Mouse (Mus musculus) heart, embryonic 14.5 days (tissue): ENCODE results near the gene Pcdh9. TPM values are rescaled to one million over a fixed set of nuclear protein-coding genes. Genes with fewer than 3 reads are reported as not detected.

Experiments used
- ATAC-seq: fragments of 200-750 bp; cut with Nextera tagmentation; 2 replicates; pipeline ENCODE4 v1.8.0; 2017; ENCODE audit warnings: low read depth, moderate TSS enrichment; ENCODE audit not compliant: insufficient number of reproducible peaks, insufficient read depth, low FRiP score
- H3K27ac ChIP-seq, 2 experiments: fragments of 200-500 bp in 1 of 2; fragments of 300-500 bp in 1 of 2; sonication (generic) in 1 of 2; replicated peaks in 1 of 2; 2 replicates each; pipeline ENCODE4 v1.5.1; 2012 to 2014; ENCODE audit warnings: low read depth in 2 of 2, low read length in 2 of 2, control low read depth in 1 of 2, mild to moderate bottlenecking in 1 of 2, mixed read lengths in 1 of 2; ENCODE audit not compliant: control insufficient read depth in 1 of 2, insufficient read depth in 1 of 2
- H3K27me3 ChIP-seq: fragments of 300-500 bp; sonication (generic); 2 replicates; pipeline ENCODE4 v1.6.1; 2014; ENCODE audit warnings: mild to moderate bottlenecking, low read length, control low read depth; ENCODE audit not compliant: control insufficient read depth, insufficient read depth
- H3K36me3 ChIP-seq: fragments of 300-500 bp; sonication (generic); 2 replicates; pipeline ENCODE4 v1.6.1; 2014; ENCODE audit warnings: mild to moderate bottlenecking, control low read depth, low read length, mixed read lengths; ENCODE audit not compliant: control insufficient read depth, insufficient read depth
- H3K4me1 ChIP-seq, 2 experiments: fragments of 200-500 bp in 1 of 2; fragments of 300-500 bp in 1 of 2; sonication (generic) in 1 of 2; 2 replicates each; pipeline ENCODE4 v1.6.1; 2012 to 2014; ENCODE audit warnings: low read length in 2 of 2, control low read depth in 1 of 2, mixed read lengths in 1 of 2; ENCODE audit not compliant: control insufficient read depth in 2 of 2, insufficient read depth in 2 of 2
- H3K4me2 ChIP-seq: fragments of 300-500 bp; sonication (generic); 2 replicates; pipeline ENCODE4 v1.6.1; 2014; ENCODE audit warnings: mild to moderate bottlenecking, low read length
- H3K4me3 ChIP-seq, 2 experiments: fragments of 200-500 bp in 1 of 2; fragments of 300-500 bp in 1 of 2; sonication (generic) in 1 of 2; 2 replicates each; pipeline ENCODE4 v1.5.1; 2012 to 2014; ENCODE audit warnings: low read length in 2 of 2, mild to moderate bottlenecking in 2 of 2, control low read depth in 1 of 2, low read depth in 1 of 2, moderate library complexity in 1 of 2; ENCODE audit not compliant: control insufficient read depth in 1 of 2, insufficient read depth in 1 of 2
- H3K9ac ChIP-seq: fragments of 300-500 bp; sonication (generic); 2 replicates; pipeline ENCODE4 v1.6.1; 2014; ENCODE audit warnings: mild to moderate bottlenecking, low read length
- H3K9me3 ChIP-seq: fragments of 300-500 bp; sonication (generic); 2 replicates; pipeline ENCODE4 v1.6.1; 2016; ENCODE audit warnings: low read length, control low read depth; ENCODE audit not compliant: control insufficient read depth
- WGBS: fragments of 180-500 bp; shearing (Covaris S2); extraction: QIAGEN DNeasy Blood & Tissue Kit; methylation state at CpG from one replicate; pipeline ENCODE4 v1.1.7; 2014; 5-methylcytosine and 5-hydroxymethylcytosine counted together
- polyA plus RNA-seq: library from polyadenylated mRNA; unstranded; fragments of >200 nt; fragmentation: Nextera tagmentation; extraction: Ambion mirVana; gene quantifications from 2 replicates; pipeline ENCODE4 v1.2.1, GENCODE M21; 2014

The Pcdh9 gene
- polyA plus RNA-seq, 1 experiment from 2014 or later, result 8.1 TPM

DNA sequence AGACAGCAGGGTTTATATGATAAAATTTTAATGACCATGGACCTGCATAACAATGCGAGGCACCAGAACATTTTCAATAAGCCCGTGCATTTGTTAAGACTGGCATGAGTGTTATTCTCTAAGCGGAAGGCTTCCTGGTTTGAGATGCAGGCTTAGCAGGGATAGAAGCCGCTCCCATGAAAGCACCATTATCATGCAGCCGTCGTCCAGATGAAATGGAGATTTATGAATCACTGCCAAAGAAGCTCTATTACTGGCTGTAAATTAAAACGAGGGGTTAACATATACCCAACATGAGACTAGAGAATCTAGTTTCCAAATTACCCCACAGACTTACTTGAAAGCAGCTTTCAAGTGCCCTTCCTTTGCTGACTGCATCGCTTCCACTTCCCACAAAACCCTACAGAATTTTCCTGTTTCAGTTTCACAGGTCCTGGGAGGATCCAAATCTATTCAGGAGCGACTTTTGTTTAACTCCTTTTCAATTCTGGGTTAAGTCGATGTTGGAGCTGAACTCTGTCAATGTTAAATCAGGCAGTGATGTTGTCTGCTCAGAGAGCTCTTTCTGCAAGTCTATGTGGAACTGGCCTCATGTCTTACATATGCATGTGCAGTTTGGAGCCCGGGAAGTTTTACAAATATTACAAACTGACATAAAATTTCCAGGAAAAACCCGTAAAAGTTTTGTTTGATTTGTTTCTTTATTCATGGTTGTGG, 188.9 kb downstream of the Pcdh9 start:
- 57% methylated on average over 12 of the region's 12 CpGs for WGBS
- H3K36me3 ChIP-seq, result no peaks in the 10 kb centered on the region
- H3K4me1 ChIP-seq, result no peaks in the 10 kb centered on the region
- no peak overlapping the region for H3K9ac ChIP-seq
- H3K9me3 ChIP-seq, result no peaks in the 10 kb centered on the region
- H3K4me3 ChIP-seq, result no peak overlapping the region
- ATAC-seq, result no peak
- H3K4me2 ChIP-seq, result no peak overlapping the region
- no peak overlapping the region for H3K27ac ChIP-seq
- H3K27me3 ChIP-seq, result no peaks in the 10 kb centered on the region

GRCm38 (mm10) chr14:93700916-93701315, 189.6 kb downstream of the Pcdh9 start:
- Histone ChIP-seq H3K4me2 (no peak overlapping the region), H3K27ac (no peak overlapping the region), H3K9me3 (no peaks in the 10 kb centered on the region), H3K27me3 (no peaks in the 10 kb centered on the region), H3K4me1 (no peaks in the 10 kb centered on the region), H3K9ac (no peak overlapping the region), H3K4me3 (no peak overlapping the region), H3K36me3 (no peaks in the 10 kb centered on the region)
- 76% methylated on average over 1 of the region's 1 CpGs for WGBS
- no peak for ATAC-seq

DNA sequence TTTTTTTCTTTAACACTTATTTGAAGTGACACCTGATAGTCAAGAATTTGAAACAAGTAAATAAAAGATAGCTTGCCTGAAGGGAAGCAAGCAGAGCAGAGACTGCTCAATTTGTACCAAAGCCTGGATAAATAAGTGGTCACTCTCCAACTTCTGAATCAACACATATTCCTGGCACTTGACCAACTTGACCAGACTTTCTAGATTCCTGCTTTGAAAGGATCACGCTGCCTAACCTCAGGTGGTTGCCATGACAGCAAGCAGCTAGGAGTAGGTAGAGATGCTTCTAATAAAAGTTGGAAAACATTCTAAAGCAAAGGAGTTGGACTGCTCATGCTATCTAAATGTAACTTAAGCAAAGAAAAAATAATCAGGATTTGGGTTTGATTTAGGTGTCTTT, 205.8 kb downstream of the Pcdh9 start:
- Histone ChIP-seq H3K27ac (no peak overlapping the region), H3K4me3 (no peak overlapping the region), H3K4me1 (no peaks in the 10 kb centered on the region), H3K4me2 (no peak overlapping the region), H3K27me3 (no peaks in the 10 kb centered on the region), H3K36me3 (no peaks in the 10 kb centered on the region), H3K9me3 (peaks cover 7% of the 10 kb centered on the region; the same call in 1 of the 2 replicates), H3K9ac (no peak overlapping the region)
- 44% methylated on average over 1 of the region's 1 CpGs for WGBS
- ATAC-seq, result no peak

DNA sequence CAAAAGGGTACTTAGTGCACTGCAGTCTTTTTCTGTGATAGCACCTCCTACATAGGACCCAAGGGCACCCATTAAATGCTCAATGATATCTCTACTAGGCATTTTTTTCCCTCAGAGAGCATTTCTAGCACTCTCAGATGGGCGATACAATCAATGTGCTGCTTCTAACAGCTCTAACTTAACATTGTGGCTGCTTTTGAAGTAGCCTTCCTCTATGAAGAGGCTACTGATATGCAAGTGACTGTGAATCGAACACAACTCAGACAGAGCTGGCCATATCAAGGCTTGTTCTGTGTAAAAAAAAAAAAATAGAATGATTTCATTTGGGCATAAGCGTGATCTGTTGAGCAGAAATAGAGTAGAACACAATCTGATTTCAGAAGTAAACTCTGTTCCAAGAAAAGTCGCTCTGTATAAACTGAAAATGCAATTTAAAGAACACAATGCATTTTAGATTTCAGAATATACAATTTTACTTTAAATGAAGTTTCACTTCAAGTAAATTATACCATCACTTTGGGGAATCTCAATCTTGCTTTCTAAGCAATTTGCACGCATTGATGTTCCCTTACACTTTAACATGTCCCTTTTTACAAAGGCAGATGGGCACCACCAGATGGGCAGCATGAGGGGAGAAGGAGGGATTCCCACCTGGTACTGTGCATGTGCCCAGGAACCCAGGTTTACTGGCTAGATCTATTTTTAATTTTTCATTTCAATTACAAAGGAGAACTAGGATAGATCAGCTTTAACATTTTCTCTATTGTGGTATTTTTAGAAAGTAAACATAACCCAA, 215.0 kb downstream of the Pcdh9 start:
- Histone ChIP-seq H3K4me1 (no peaks in the 10 kb centered on the region), H3K9ac (no peak overlapping the region), H3K9me3 (peaks cover 8% of the 10 kb centered on the region; the same call in 1 of the 2 replicates), H3K27me3 (no peaks in the 10 kb centered on the region), H3K4me3 (no peak overlapping the region), H3K36me3 (no peaks in the 10 kb centered on the region), H3K4me2 (no peak overlapping the region), H3K27ac (no peak overlapping the region)
- no peak for ATAC-seq
- WGBS, result 78% methylated on average over 5 of the region's 5 CpGs

GRCm38 (mm10) chr14:93653986-93654757, 236.3 kb downstream of the Pcdh9 start:
- no peaks in the 10 kb centered on the region for H3K9me3 ChIP-seq
- 57% methylated on average over 9 of the region's 9 CpGs for WGBS

DNA sequence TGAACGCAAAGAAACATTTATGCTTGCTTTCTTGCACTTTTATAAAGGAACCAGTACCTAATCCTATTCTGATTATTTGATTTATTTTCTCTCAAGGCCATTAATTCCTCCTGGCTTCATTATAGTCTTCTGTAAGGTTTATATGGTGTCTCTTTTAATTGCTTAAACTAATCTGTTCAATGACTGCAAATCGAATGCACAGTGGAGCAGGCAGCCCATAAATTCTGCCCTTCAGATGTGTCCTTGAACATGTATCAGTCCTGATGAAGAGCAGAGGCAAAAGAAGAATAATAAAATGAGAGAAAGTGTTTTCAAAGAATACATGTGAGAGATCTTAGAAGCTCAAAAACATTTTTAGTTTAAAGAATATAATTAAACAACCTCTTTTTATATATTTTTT, 263.2 kb downstream of the Pcdh9 start:
- Histone ChIP-seq H3K9me3 (no peaks in the 10 kb centered on the region), H3K9ac (no peak overlapping the region), H3K4me1 (no peaks in the 10 kb centered on the region), H3K27ac (no peak overlapping the region), H3K4me3 (no peak overlapping the region), H3K27me3 (no peaks in the 10 kb centered on the region), H3K36me3 (no peaks in the 10 kb centered on the region), H3K4me2 (no peak overlapping the region)
- ATAC-seq, result no peak
- 71% methylated on average over 2 of the region's 2 CpGs for WGBS

More at GRCm38 (mm10) chr14:93653986-93654757, 236.3 kb downstream of the Pcdh9 start:
- no peak for ATAC-seq
- no peaks in the 10 kb centered on the region for H3K27me3 ChIP-seq
- no peaks in the 10 kb centered on the region for H3K36me3 ChIP-seq
- no peaks in the 10 kb centered on the region for H3K4me1 ChIP-seq
- H3K4me2 ChIP-seq, result no peak overlapping the region
- no peak overlapping the region for H3K9ac ChIP-seq
- no peak overlapping the region for H3K4me3 ChIP-seq
- no peak overlapping the region for H3K27ac ChIP-seq

- H3K27ac ChIP-seq, result no peak overlapping the region
- H3K4me2 ChIP-seq, result no peak overlapping the region
- no peak overlapping the region for H3K9ac ChIP-seq
- H3K9me3 ChIP-seq, result no peaks in the 10 kb centered on the region
- H3K27me3 ChIP-seq, result no peaks in the 10 kb centered on the region
- no peaks in the 10 kb centered on the region for H3K4me1 ChIP-seq
- H3K36me3 ChIP-seq, result no peaks in the 10 kb centered on the region
- ATAC-seq, result no peak
- 55% methylated on average over 1 of the region's 1 CpGs for WGBS
- H3K4me3 ChIP-seq, result no peak overlapping the region
Observed at GRCm38 (mm10) chr14:93624144-93624543, 266.3 kb downstream of the Pcdh9 start.
